Mouse (Mus musculus): ENCODE data around the gene Lrrc41. TPM values are rescaled to one million over a fixed set of nuclear protein-coding genes. Genes with fewer than 3 reads are reported as not detected.

Lrrc41 gene
- polyA plus RNA-seq, 1 experiment: not detected

GRCm38 (mm10) chr4:116075631-116076368 is 731 bp downstream of the Lrrc41 start:
- Histone ChIP-seq H3K27ac (ENCODE audit: insufficient read depth, low read depth, low read length) (peak overlapping the region; percentile 67; the same call in 1 of the 2 replicates), H3K4me1 (ENCODE audit: control insufficient read depth, insufficient read depth, low read length) (peaks cover 8% of the 10 kb centered on the region), H3K4me3 (ENCODE audit: insufficient read depth, low read depth, low read length) (peak overlapping the region; percentile 67)
- TF ChIP-seq POLR2A (IDR thresholded peaks at IDR 0.05; ENCODE audit: insufficient read depth, low read depth, low read length) (no peak), CTCF (IDR thresholded peaks at IDR 0.05; ENCODE audit: insufficient read depth, low read depth, low read length) (no peak)
- WGBS: 1% methylated on average over 74 of the region's 77 CpGs

GRCm38 (mm10) chr4:116076369-116077231 is 1.5 kb downstream of the Lrrc41 start:
- peak overlapping the region; percentile 67 for H3K4me3 ChIP-seq (ENCODE audit: insufficient read depth, low read depth, low read length)
- H3K27ac ChIP-seq (ENCODE audit: insufficient read depth, low read depth, low read length): peak overlapping the region; percentile 29; the same call in 1 of the 2 replicates
- TF ChIP-seq CTCF (IDR thresholded peaks at IDR 0.05; ENCODE audit: insufficient read depth, low read depth, low read length) (no peak), POLR2A (IDR thresholded peaks at IDR 0.05; ENCODE audit: insufficient read depth, low read depth, low read length) (no peak)
- WGBS: 2% methylated on average over 37 of the region's 37 CpGs
- H3K4me1 ChIP-seq (ENCODE audit: control insufficient read depth, insufficient read depth, low read length): peaks cover 8% of the 10 kb centered on the region

- 42% methylated on average over 3 of the region's 3 CpGs for WGBS
- Histone ChIP-seq H3K27ac (ENCODE audit: insufficient read depth, low read depth, low read length) (no peak overlapping the region), H3K4me3 (ENCODE audit: insufficient read depth, low read depth, low read length) (peak overlapping the region; percentile 67), H3K4me1 (ENCODE audit: control insufficient read depth, insufficient read depth, low read length) (peaks cover 8% of the 10 kb centered on the region)
- TF ChIP-seq POLR2A (IDR thresholded peaks at IDR 0.05; ENCODE audit: insufficient read depth, low read depth, low read length) (no peak), CTCF (IDR thresholded peaks at IDR 0.05; ENCODE audit: insufficient read depth, low read depth, low read length) (no peak)
These were observed 2.4 kb downstream of the Lrrc41 start for GRCm38 (mm10) chr4:116077240-116078095.

GRCm38 (mm10) chr4:116088510-116089249 is 13.6 kb downstream of the Lrrc41 start:
- 81% methylated on average over 23 of the region's 23 CpGs for WGBS
- peaks cover 9% of the 10 kb centered on the region for H3K4me1 ChIP-seq (ENCODE audit: control insufficient read depth, insufficient read depth, low read length)
- TF ChIP-seq POLR2A (IDR thresholded peaks at IDR 0.05; ENCODE audit: insufficient read depth, low read depth, low read length) (no peak), CTCF (IDR thresholded peaks at IDR 0.05; ENCODE audit: insufficient read depth, low read depth, low read length) (no peak)
- no peak overlapping the region for H3K4me3 ChIP-seq (ENCODE audit: insufficient read depth, low read depth, low read length)
- H3K27ac ChIP-seq (ENCODE audit: insufficient read depth, low read depth, low read length): 0 out of 2 replicates have a peak overlapping the region, but pooled peaks have one; percentile 16

- H3K4me3 ChIP-seq (ENCODE audit: insufficient read depth, low read depth, low read length): no peak overlapping the region
- no peak overlapping the region for H3K27ac ChIP-seq (ENCODE audit: insufficient read depth, low read depth, low read length)
- TF ChIP-seq POLR2A (IDR thresholded peaks at IDR 0.05; ENCODE audit: insufficient read depth, low read depth, low read length): no peak
- no peak for TF ChIP-seq CTCF (IDR thresholded peaks at IDR 0.05; ENCODE audit: insufficient read depth, low read depth, low read length)
- WGBS: 90% methylated on average over 10 of the region's 10 CpGs
- H3K4me1 ChIP-seq (ENCODE audit: control insufficient read depth, insufficient read depth, low read length): peaks cover 4% of the 10 kb centered on the region; the same call in 1 of the 2 replicates
These were observed 21.2 kb downstream of the Lrrc41 start for GRCm38 (mm10) chr4:116096291-116096690.

- TF ChIP-seq CTCF (IDR thresholded peaks at IDR 0.05; ENCODE audit: insufficient read depth, low read depth, low read length): no peak
- no peak for TF ChIP-seq POLR2A (IDR thresholded peaks at IDR 0.05; ENCODE audit: insufficient read depth, low read depth, low read length)
- H3K4me1 ChIP-seq (ENCODE audit: control insufficient read depth, insufficient read depth, low read length): peaks cover 4% of the 10 kb centered on the region; the same call in 1 of the 2 replicates
- H3K4me3 ChIP-seq (ENCODE audit: insufficient read depth, low read depth, low read length): no peak overlapping the region
- WGBS: 92% methylated on average over 8 of the region's 8 CpGs
- no peak overlapping the region for H3K27ac ChIP-seq (ENCODE audit: insufficient read depth, low read depth, low read length)
These were observed 22.1 kb downstream of the Lrrc41 start for GRCm38 (mm10) chr4:116097211-116097610.

GRCm38 (mm10) chr4:116100959-116101358 is 25.9 kb downstream of the Lrrc41 start:
- TF ChIP-seq POLR2A (IDR thresholded peaks at IDR 0.05; ENCODE audit: insufficient read depth, low read depth, low read length) (no peak), CTCF (IDR thresholded peaks at IDR 0.05; ENCODE audit: insufficient read depth, low read depth, low read length) (no peak)
- 90% methylated on average over 7 of the region's 7 CpGs for WGBS

GRCm38 (mm10) chr4:116105278-116105677 is 30.2 kb downstream of the Lrrc41 start:
- no peak for TF ChIP-seq POLR2A (IDR thresholded peaks at IDR 0.05; ENCODE audit: insufficient read depth, low read depth, low read length)
- no peak for TF ChIP-seq CTCF (IDR thresholded peaks at IDR 0.05; ENCODE audit: insufficient read depth, low read depth, low read length)
- Histone ChIP-seq H3K27ac (ENCODE audit: insufficient read depth, low read depth, low read length) (no peak overlapping the region), H3K4me1 (ENCODE audit: control insufficient read depth, insufficient read depth, low read length) (no peaks in the 10 kb centered on the region), H3K4me3 (ENCODE audit: insufficient read depth, low read depth, low read length) (no peak overlapping the region)
- 95% methylated on average over 5 of the region's 5 CpGs for WGBS

More at GRCm38 (mm10) chr4:116100959-116101358, 25.9 kb downstream of the Lrrc41 start:
- no peak overlapping the region for H3K4me3 ChIP-seq (ENCODE audit: insufficient read depth, low read depth, low read length)
- H3K27ac ChIP-seq (ENCODE audit: insufficient read depth, low read depth, low read length): no peak overlapping the region
- H3K4me1 ChIP-seq (ENCODE audit: control insufficient read depth, insufficient read depth, low read length): peaks cover 2% of the 10 kb centered on the region; the same call in 1 of the 2 replicates
